Mouse (Mus musculus): ENCODE data around the gene Maml2. TPM values are rescaled to one million over a fixed set of nuclear protein-coding genes. Genes with fewer than 3 reads are reported as not detected.

Gene Maml2
- polyA plus RNA-seq, 1 experiment = 1.5 TPM

DNA sequence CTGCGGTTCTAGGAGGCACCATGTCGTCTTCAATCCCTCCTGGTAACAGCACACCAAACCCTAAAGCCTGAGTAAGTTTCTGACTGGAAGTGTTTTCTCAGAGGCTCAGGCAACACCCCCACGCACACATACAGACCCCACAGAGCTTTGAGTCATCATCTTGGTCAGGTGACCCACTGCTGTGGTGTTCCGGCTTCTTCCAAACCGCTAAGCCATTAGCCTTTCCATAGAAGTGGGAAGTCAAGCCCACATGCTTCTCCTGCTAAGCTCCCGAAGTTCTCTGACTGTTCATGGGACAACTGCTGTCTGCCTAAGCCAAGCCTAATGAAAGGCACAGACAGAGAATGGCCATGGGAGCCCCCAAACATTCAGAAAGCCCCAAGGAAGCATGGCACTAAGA is 1.4 kb downstream of the Maml2 start:
- H3K79me2 ChIP-seq (ENCODE audit: control insufficient read depth, insufficient read depth) = peaks cover 8% of the 10 kb centered on the region
- no peak overlapping the region for H3ac ChIP-seq (ENCODE audit: control insufficient read depth, insufficient read length, low read depth)
- peaks cover 2% of the 10 kb centered on the region for H3K79me3 ChIP-seq (ENCODE audit: low read depth)
- no peak overlapping the region for H3K4me3 ChIP-seq (ENCODE audit: insufficient read depth, poor library complexity, severe bottlenecking)
- peak; percentile 64 for TF ChIP-seq USF1 (IDR thresholded peaks at IDR 0.05; ENCODE audit: low read depth)
- TF ChIP-seq MAX (IDR thresholded peaks at IDR 0.05) = no peak
- H3K36me3 ChIP-seq (ENCODE audit: control insufficient read depth, insufficient read depth) = no peaks in the 10 kb centered on the region
- no peaks in the 10 kb centered on the region for H3K27me3 ChIP-seq (ENCODE audit: control insufficient read depth, insufficient read depth, insufficient read length)

DNA sequence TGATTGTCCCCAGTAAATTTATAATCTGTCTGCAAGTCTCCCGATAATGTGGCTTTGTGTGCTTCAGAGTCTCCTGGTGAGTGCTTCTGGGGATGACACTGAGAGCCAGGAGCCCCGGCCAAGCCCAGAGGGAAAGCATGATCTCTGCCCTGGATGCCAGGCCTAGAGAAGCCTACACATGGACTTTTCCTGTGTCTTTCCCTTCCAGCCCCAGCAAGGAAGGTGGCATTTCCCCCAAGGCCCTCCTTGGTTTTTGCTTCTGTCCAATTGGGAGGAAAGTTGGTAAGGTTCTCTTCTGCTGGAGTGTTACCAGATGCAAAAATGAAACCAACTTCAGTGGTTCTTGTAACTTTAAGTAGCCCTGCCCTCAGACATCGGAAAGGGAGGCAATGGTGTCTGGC is 2.3 kb downstream of the Maml2 start:
- Histone ChIP-seq H3K4me3 (ENCODE audit: insufficient read depth, poor library complexity, severe bottlenecking) (no peak overlapping the region), H3K36me3 (ENCODE audit: control insufficient read depth, insufficient read depth) (no peaks in the 10 kb centered on the region), H3ac (ENCODE audit: control insufficient read depth, insufficient read length, low read depth) (no peak overlapping the region), H3K79me2 (ENCODE audit: control insufficient read depth, insufficient read depth) (peaks cover 8% of the 10 kb centered on the region), H3K79me3 (ENCODE audit: low read depth) (peaks cover 2% of the 10 kb centered on the region), H3K27me3 (ENCODE audit: control insufficient read depth, insufficient read depth, insufficient read length) (no peaks in the 10 kb centered on the region)
- no peak for TF ChIP-seq CEBPB (IDR thresholded peaks at IDR 0.05; ENCODE audit: low read depth)
- no peak for TF ChIP-seq USF1 (IDR thresholded peaks at IDR 0.05; ENCODE audit: low read depth)
- no peak for TF ChIP-seq MAX (IDR thresholded peaks at IDR 0.05)
- TF ChIP-seq MYOD1 (IDR thresholded peaks at IDR 0.05; ENCODE audit: control insufficient read depth, insufficient read length, low read depth) = no peak
- TF ChIP-seq CTCF (IDR thresholded peaks at IDR 0.05; ENCODE audit: control insufficient read depth, insufficient read depth, insufficient read length) = no peak
- no peak for TF ChIP-seq MYOG (IDR thresholded peaks at IDR 0.05; ENCODE audit: control insufficient read depth, extremely low read depth, insufficient read length)
- no peak for TF ChIP-seq FOSL1 (IDR thresholded peaks at IDR 0.05; ENCODE audit: insufficient read depth, low read length, poor library complexity, severe bottlenecking)

DNA sequence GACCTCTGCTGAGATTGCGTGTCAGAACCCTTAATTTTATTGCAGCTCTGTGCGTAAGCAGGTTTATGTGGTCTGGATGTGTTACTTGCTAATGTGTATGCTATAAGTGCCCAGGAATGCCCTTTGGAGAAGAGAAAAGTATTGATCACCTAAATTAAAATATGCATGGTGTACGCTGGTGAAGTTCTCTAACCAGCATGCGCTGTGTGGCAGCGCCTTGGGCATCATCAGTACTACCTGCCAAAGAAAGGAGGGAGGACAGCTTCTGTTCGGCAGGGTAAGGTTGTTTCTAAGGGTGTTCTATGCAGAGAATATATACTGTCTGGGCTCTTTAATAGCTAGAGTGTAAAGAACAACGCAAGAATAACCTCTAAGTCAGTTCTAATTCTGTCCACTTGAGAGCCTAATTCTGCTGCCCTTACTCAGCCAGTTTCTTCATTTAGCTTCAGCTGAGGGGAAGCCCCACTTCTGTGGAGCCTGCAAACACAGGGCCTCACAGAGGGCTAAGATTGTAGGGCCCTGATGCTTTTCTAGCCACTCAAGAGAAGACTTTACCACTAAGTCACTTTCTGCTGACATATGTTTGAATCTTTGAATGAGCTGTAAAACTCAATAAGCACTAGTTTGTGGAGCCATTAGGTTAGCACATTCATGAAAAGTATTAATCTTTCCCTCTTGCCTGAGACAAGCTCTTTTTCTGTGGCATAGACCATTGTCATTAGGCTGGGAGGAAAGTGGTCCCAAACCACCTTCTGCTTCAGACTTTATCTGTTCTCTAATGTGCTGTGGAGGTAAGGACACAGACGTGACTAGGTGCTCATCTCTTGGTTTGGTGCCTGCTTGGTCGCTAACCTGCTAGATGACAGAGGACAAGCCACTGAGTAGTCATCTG is 3.4 kb downstream of the Maml2 start:
- Histone ChIP-seq H3K27me3 (ENCODE audit: control insufficient read depth, insufficient read depth, insufficient read length) (no peaks in the 10 kb centered on the region), H3K36me3 (ENCODE audit: control insufficient read depth, insufficient read depth) (no peaks in the 10 kb centered on the region), H3ac (ENCODE audit: control insufficient read depth, insufficient read length, low read depth) (no peak overlapping the region), H3K4me3 (ENCODE audit: insufficient read depth, poor library complexity, severe bottlenecking) (no peak overlapping the region), H3K79me2 (ENCODE audit: control insufficient read depth, insufficient read depth) (peaks cover 8% of the 10 kb centered on the region), H3K79me3 (ENCODE audit: low read depth) (peaks cover 2% of the 10 kb centered on the region)
- TF ChIP-seq MYOG (IDR thresholded peaks at IDR 0.05; ENCODE audit: control insufficient read depth, extremely low read depth, insufficient read length) (no peak), CTCF (IDR thresholded peaks at IDR 0.05; ENCODE audit: control insufficient read depth, insufficient read depth, insufficient read length) (no peak), MAX (IDR thresholded peaks at IDR 0.05) (no peak), FOSL1 (IDR thresholded peaks at IDR 0.05; ENCODE audit: insufficient read depth, low read length, poor library complexity, severe bottlenecking) (no peak), MYOD1 (IDR thresholded peaks at IDR 0.05; ENCODE audit: control insufficient read depth, insufficient read length, low read depth) (no peak), CEBPB (IDR thresholded peaks at IDR 0.05; ENCODE audit: low read depth) (no peak), USF1 (IDR thresholded peaks at IDR 0.05; ENCODE audit: low read depth) (no peak)

DNA sequence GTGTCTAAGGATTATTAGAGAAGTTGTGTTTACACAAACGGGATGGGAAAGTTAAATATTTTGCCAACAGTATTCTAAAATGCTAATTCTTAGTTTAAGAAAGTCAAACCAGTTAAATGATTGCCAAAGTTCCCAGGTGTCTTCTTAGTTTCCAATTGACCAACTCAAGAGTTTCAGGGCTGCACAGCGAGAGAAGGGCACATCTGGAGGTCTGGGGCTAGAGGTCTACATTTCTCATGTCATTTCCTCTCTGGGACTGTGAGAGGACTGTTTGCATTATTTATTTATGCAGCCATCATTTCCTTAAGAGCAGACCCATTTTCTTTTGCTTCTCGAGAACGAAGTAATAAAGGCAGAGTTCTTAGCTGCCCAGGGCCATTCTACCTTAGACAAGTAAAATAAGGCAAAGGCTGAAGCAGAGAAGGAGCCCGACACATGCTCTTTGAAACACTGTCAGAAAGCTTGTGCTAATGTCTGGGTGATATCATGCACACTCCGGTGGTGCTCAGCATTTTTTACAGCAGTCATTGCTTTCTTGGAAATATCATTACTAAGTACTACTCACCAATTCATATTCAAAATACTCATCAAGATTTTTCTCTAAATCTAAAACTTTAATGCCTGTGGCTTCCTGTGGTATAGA is 4.5 kb downstream of the Maml2 start:
- Histone ChIP-seq H3K27me3 (ENCODE audit: control insufficient read depth, insufficient read depth, insufficient read length) (no peaks in the 10 kb centered on the region), H3K79me2 (ENCODE audit: control insufficient read depth, insufficient read depth) (peaks cover 3% of the 10 kb centered on the region), H3K79me3 (ENCODE audit: low read depth) (peaks cover 2% of the 10 kb centered on the region), H3ac (ENCODE audit: control insufficient read depth, insufficient read length, low read depth) (no peak overlapping the region), H3K4me3 (ENCODE audit: insufficient read depth, poor library complexity, severe bottlenecking) (no peak overlapping the region), H3K36me3 (ENCODE audit: control insufficient read depth, insufficient read depth) (no peaks in the 10 kb centered on the region)
- TF ChIP-seq MAX (IDR thresholded peaks at IDR 0.05) (no peak), MYOD1 (IDR thresholded peaks at IDR 0.05; ENCODE audit: control insufficient read depth, insufficient read length, low read depth) (no peak), CTCF (IDR thresholded peaks at IDR 0.05; ENCODE audit: control insufficient read depth, insufficient read depth, insufficient read length) (no peak), FOSL1 (IDR thresholded peaks at IDR 0.05; ENCODE audit: insufficient read depth, low read length, poor library complexity, severe bottlenecking) (no peak)

DNA sequence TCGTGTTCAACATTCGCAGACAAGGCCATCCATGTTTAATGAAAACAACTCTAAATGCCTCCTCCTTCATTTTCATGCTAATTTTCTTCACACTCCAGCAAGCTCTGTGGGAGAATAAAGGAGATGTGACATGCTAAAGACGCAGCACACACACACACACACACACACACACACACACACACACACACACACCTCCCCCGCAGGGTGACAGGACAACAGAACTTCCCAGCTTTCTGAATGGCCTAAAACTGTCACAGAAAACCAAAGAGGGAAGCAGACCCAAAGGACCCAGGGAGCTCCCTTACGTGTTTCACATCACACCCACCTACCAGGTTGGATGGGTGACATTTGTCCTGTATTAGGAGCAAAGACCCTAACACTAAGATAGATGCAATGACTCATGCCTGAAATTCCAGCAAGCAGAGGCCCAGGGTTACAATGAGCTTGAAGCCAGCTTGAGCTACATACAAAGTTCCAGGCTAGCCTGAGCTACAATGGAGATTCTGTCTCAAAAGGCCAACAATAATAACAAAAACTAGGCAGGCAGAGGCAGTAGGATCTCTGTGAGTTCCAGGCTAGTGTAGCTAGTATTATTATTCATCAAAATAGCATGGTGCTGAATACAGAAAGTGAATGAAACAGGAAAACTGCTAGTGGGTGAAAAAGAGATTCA is 5.5 kb downstream of the Maml2 start:
- peaks cover 2% of the 10 kb centered on the region for H3K79me3 ChIP-seq (ENCODE audit: low read depth)
- H3ac ChIP-seq (ENCODE audit: control insufficient read depth, insufficient read length, low read depth) = no peak overlapping the region
- H3K27me3 ChIP-seq (ENCODE audit: control insufficient read depth, insufficient read depth, insufficient read length) = no peaks in the 10 kb centered on the region
- no peaks in the 10 kb centered on the region for H3K36me3 ChIP-seq (ENCODE audit: control insufficient read depth, insufficient read depth)
- no peak for TF ChIP-seq MYOG (IDR thresholded peaks at IDR 0.05; ENCODE audit: control insufficient read depth, extremely low read depth, insufficient read length)
- no peak for TF ChIP-seq CTCF (IDR thresholded peaks at IDR 0.05; ENCODE audit: control insufficient read depth, insufficient read depth, insufficient read length)
- no peak for TF ChIP-seq CEBPB (IDR thresholded peaks at IDR 0.05; ENCODE audit: low read depth)
- TF ChIP-seq MYOD1 (IDR thresholded peaks at IDR 0.05; ENCODE audit: control insufficient read depth, insufficient read length, low read depth) = no peak
- TF ChIP-seq MAX (IDR thresholded peaks at IDR 0.05) = no peak
- no peak for TF ChIP-seq USF1 (IDR thresholded peaks at IDR 0.05; ENCODE audit: low read depth)
- no peak for TF ChIP-seq FOSL1 (IDR thresholded peaks at IDR 0.05; ENCODE audit: insufficient read depth, low read length, poor library complexity, severe bottlenecking)
- no peaks in the 10 kb centered on the region for H3K79me2 ChIP-seq (ENCODE audit: control insufficient read depth, insufficient read depth)
- H3K4me3 ChIP-seq (ENCODE audit: insufficient read depth, poor library complexity, severe bottlenecking) = no peak overlapping the region

All from C2C12 (cell line).